Mouse (Mus musculus): ENCODE data around the gene Fau.
A peak's percentile ranks its signal among the peaks of the same experiment; 100 is the strongest.

Fau gene

GRCm38 (mm10) chr19:6046294-6047153, 11.1 kb upstream of the Fau start, which contains the start of gene Syvn1:
Gene Syvn1 (plus strand): TSS chr19:6046576.
- peak; percentile 93 to 95 for DNase-seq

DNA sequence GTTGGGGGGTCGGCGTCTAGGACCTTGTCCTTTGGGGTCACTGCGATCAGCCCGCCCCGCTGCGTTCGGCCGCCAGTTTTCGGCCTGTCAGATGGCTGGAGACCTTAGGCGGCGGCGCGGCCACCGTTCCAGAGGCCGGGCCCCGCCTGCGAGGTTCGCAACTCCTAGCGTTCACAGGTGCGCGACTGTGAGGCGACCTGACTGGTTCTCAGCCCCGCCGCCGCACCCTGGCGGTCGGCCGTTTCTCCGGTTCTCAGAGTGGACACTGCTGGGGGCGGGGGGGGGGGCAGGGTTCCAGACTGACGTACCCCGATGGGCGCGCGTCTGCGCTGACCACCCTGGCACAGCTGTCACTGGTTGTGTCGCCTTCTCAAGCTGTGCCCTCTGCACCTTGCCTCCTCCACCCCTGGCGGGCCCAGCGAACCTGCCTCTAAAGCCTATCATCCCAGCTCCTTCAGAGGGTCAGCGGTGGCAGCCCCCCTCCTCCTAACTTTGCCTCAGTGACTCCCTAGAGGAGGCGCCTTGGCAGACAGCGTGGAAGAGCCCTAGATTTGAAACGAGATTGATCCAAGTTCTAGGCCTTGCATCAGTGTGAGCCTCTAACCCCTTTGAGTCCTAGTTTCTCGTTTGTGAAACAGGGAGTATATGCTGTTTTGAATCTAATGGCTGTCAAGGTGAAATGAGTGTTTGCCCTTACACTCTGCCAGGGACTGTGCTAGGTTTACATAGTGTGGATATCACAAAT, 10.3 kb upstream of the Fau start:
- no peak for DNase-seq

DNA sequence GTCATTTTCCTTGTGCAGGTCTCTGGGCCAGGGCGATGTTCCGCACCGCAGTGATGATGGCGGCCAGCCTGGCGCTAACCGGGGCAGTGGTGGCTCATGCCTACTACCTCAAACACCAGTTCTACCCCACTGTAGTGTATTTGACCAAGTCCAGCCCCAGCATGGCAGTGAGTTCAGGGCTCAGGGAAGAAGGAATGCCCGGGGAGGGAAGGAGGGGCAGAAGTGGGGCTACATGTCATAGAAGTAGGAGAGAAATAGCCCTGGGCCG, 9.8 kb upstream of the Fau start:
- no peak for DNase-seq

DNA sequence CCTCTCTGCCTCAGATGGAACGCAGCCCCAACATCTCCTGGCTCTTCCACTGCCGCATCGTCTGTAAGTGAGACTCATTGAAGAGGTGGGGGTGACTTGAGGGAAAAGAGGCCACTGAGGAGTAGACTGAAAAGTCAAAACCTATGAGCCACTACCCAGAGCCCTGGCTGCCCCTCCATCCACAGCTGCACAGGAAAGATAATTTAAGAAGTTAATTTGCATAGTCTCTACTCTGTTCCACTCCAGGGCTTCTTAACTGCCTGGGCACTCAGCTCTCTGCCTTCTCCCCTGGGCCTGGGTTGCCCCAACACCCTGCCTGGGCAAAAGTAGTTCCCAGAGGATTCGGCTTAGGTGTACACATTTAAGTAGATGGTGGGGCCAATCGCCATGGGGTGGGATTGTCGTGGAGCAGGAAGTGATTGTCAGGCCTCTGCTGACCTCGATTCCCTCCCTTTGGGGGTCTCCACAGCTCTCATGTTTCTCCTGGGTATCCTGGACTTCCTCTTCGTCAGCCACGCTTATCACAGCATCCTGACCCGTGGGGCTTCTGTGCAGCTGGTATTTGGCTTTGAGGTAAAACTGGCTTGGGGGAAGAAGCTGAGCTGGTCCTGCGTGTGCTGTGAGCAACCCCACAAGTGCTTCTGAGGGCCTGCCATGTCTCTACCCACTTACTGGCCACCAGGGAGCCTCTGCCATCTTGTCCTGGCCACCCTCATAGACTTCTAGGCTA, 8.8 kb upstream of the Fau start:
- no peak for DNase-seq

DNA sequence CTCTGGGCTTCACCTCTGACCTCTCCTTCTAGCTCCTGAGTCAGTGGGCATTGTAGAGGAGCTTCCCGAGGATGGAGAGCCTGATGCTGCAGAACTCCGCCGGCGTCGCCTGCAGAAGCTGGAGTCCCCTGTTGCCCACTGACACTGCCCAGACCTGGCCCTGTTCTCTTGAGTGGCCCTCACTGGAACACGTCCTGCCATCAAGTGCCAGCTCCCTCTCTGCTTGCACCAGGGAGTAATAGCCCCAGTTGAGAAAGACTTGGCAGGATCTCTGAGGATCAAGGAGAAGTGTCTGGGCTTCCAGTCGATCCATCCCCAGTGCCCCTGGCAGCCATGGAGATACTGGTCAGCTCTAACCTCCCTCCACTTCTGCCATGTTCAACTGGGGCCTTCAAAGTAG, 5.1 kb upstream of the Fau start:
- DNase-seq: no peak

GRCm38 (mm10) chr19:6054296-6054695, 3.3 kb upstream of the Fau start:
- no peak for DNase-seq

GRCm38 (mm10) chr19:6056696-6057095, 948 bp upstream of the Fau start:
- peak in 1 of 2 experiments; percentile 34 for DNase-seq

GRCm38 (mm10) chr19:6058513-6058912, 869 bp downstream of the Fau start:
- DNase-seq: no peak

DNA sequence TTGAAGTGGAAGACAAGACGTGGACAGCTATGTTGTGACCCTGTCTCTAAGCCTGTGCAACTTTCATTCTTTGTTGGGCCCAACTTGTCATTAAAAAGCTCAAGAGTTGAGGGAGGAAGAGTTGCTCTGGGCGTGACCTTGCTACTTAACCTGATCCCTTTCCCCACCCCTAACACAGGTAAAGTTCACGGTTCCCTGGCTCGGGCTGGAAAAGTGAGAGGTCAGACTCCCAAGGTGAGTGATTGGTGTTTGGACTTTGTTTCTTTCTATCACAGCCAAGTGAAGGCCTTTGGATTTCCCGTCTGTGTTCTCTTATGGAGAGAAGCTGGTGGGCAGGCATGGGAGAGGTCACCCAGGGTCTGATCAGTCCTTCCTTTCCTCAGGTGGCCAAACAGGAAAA, 1.3 kb downstream of the Fau start:
- peak in 1 of 2 experiments; percentile 2 for DNase-seq

DNA sequence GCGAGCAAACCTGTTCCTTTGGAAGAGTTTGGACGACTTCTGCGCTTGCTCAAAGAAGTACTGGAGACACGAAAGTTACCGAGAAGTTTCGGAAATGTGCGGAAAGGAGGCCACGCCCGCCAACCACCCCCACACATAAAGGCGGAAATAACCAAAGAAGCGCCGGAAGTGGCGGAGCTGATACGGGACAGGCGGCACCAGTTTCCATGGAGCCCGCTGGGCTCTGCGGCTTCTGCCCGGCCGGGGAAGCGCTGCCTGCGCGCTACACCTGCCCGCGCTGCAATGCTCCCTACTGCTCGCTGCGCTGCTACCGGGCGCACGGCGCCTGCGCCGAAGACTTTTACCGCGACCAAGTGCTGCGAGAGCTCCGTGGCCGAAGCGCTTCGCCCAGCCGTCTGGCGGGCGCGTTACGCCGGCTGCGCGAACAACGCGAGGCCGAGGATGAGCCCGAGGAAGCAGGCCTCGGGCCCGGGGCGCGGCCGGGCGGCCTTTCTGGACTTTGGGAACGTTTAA, 3.4 kb downstream of the Fau start, which contains the start of gene Znhit2:
TSS of gene Znhit2 (plus strand) at position 172 of the 513 bp plus-strand sequence.
- peak; percentile 91 to 93 for DNase-seq

DNA sequence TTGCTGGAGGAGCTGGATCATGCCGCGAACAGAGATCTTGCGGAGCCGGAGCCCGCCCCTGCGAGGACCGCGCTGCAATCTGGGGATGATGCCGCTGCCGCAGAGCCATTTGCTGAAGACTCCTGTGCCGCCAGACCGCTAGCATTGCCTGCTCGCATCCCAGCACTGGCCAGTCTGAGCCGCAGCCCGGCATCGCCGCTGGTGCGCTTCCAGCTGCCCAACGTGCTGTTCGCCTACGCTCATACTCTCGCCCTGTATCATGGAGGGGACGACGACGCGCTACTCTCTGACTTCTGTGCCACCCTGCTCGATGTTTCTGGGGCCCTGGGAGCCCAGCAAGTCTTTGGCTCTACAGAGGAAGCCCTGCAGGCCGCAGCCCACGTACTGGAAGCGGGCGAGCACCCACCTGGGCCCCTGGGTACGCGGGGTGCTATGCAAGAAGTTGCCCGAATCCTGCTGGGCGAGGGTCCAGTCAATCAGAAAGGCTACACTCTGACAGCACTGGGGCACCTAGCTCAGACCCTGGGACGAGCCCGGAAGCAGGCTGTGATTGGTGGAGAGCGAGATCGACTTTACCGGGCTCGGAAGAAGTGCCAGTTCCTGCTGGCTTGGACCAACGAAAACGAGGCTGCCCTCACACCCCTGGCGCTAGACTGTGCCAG, 4.1 kb downstream of the Fau start:
- DNase-seq: peak; percentile 42 to 61

DNA sequence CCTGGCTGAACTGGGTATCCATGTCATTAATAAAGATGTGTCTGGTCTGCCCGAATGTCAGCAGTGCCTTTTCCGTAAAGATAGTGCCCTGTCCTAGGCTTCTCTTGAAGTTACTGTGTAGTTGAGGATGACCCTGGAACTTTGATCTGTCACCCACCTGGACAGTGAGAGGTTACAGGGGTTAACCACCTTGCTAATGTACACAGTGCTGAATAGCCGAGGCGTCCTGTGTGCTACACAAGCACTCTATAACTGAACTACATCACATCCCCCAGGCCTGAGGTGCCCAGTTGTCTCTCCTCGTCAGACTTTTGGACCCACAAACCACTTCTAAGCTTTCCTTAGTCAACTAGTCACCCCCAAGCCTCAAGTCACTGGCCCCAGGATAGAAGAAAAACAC, 4.8 kb downstream of the Fau start:
- DNase-seq: no peak

GRCm38 (mm10) chr19:6063081-6063480, 5.4 kb downstream of the Fau start:
- DNase-seq: no peak

DNA sequence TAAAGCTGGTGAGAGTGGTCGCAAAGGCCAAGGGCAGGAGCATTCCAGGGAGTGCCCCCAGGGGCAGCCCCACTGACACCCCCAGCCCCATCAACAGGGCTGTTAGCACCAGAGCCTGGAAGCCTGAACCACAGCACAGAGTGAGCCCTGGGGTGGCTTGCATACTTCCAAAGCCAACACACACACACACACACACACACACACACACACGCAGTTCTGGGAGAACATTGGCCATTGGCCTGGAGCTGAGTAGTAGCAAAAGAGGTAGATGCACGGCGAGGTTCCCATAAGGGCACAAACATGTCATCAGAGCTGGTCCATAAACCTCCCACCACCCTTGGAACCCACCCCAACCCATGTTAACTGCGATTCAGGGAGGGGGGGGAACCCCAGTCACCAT, 8.9 kb downstream of the Fau start:
- no peak for DNase-seq

GRCm38 (mm10) chr19:6067011-6067723, 9.5 kb downstream of the Fau start:
- peak; percentile 91 to 96 for DNase-seq

GRCm38 (mm10) chr19:6067724-6068415, 10.2 kb downstream of the Fau start, which contains the start of gene Tm7sf2:
Gene Tm7sf2 (minus strand): TSS chr19:6068373.
- DNase-seq: peak; percentile 87 to 91

DNA sequence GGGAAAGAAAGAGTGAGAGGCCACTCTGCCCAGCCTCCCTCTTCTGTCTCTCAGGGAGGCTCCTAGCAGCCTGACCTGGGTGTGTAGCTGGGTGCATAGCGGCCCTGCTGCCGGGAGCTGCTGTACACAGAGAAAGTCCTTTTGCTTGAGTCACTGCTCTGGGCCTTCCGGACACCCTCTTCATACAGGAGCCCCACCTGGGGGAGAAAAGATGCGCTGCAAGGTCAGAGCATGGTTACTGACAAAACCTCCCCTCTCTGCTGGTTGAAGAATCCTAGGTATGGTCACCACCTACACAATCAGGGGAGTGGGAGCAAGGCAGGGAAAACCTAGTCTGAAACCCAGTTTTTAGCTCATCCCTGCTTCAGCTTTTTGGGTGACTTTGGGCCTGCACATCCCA, 11.3 kb downstream of the Fau start:
- DNase-seq: no peak

DNA sequence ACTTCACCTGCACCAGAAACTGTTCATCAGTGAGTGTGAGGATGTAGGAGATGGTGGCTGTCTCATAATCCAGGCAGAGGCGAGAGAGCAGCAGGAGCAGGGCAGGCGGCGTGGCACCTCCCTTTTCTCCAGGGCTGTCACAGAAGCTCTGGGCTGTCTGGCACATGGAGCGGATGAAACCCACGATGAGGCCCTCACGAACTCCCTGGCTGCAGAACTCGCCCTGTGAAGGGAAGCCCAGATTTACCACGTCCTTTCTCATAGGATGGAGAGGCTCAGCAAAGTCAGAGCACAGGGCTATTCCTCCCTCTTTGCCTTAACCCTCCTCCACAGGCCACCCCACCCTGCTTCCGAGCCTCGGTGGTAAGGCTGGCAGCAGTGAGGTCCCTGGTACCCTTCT, 12.2 kb downstream of the Fau start:
- no peak for DNase-seq

DNA sequence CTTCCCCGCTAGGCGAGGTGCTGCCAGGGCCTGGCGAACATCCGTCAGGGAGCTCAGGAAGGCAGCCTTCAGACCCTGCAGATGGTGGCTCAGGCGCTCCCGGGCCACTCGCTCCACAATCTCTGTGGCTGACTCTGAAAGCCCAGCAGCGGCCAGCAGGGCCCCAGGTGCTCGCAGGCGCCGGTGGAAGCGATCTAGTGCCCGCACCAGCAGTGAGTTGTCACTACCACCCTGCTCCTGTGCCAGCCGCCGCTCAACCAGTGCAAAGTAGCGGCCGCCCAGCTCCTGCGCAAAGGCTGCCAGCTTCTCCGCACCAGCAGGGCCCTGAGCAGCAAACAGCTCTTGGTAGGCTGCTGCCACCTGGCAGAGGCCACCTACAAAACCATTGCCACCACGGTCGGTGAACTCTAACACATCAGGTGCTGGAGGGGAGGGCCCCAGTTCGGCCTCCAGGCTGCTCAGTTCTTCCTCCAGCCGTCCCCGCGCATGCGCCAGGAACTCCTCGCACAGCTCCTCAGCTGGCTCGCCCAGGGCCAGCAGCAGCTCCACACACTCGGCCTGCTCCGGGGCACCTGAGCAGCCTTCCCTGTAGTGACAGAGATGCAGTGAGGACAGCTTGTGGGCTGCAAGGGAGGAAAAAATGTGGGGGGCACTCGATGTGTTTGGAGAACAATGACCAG, 13.1 kb downstream of the Fau start:
- DNase-seq: no peak

DNA sequence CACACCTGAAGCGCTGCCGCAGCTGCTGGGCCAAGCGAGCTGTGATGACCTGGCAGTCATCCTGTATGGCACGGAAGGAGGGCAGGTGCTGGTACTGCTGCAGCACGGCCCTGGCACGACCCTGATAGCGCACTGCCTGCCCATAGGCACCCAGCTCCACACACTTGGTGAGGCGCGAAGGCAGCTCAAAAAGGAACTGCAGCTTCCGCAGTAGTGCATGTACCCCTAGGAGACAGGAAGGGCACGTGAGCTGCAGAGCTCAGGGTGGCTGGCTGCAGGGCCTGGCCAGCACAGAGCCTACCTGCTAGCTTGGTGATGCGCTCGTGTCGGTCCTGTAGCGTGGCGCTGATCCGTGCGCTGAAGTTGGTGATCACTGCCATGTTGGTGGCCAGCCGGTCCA, 13.6 kb downstream of the Fau start:
- DNase-seq: no peak

- no peak for DNase-seq
Measured at GRCm38 (mm10) chr19:6073889-6074288, 16.2 kb downstream of the Fau start.

Measured in cerebellum, postnatal 25 days (tissue).